Mouse (Mus musculus) heart, postnatal 10 days (tissue): Measurements from ENCODE around the gene Nfya. TPM values are rescaled to one million over a fixed set of nuclear protein-coding genes. Genes with fewer than 3 reads are reported as not detected.

ENCODE experiments used
- DNase-seq, 2 experiments: peaks; one replicate each; pipeline ENCODE4 v3.0.0; 2021
- intact Hi-C: fragments of 180-260 bp; cut with DNase I; formaldehyde crosslinking; loops from one replicate; pipeline ENCODE4 v1.15.1; 2025
- total RNA-seq, 2 experiments: library from RNA; stranded (reverse); gene quantifications; 2 replicates each; pipeline ENCODE4 v1.2.3; 2021

Gene Nfya
- 10 to 100 TPM; 22.0 to 29.9 TPM for total RNA-seq

- intact Hi-C loops, result no loop called here
- peak; percentile 100 for DNase-seq
Measured at GRCm38 (mm10) chr17:48409380-48410298, at the start of gene Nfya, which contains the start of gene Oard1. Nfya (minus strand) TSS chr17:48409906. Oard1 (plus strand) TSS chr17:48410014.

GRCm38 (mm10) chr17:48457971-48458653 is 48.4 kb upstream of the Nfya start:
- intact Hi-C loops, result no loop called here
- no peak for DNase-seq

GRCm38 (mm10) chr17:48455955-48456354 is 46.2 kb upstream of the Nfya start:
- no peak for DNase-seq
- intact Hi-C loops, result no loop called here

- intact Hi-C loops, result no loop called here
- DNase-seq, result no peak
Measured at GRCm38 (mm10) chr17:48454688-48455087, 45.0 kb upstream of the Nfya start, which contains the start of gene Unc5cl. Unc5cl (plus strand) TSS chr17:48454901.

DNA sequence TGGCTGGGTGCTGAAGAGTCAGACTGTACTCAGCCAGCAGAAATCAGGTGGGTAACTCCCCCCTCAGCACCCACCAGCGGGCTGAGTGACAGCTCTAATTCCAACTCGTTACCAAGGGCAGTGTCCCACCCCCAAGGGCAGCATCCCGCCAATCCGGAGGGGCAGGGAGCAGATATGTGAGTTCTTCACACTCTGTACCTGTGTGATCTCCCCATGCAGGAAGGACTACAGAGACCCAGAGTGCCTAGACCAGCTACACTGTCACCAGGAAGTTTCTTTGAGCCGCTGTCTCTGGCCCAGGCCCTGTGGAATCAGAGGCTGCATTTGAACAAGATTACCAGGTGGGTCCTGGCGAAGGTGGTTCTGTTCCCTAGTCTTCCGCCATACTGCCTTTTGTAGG is 44.5 kb upstream of the Nfya start:
- intact Hi-C loops, result no loop called here
- DNase-seq, result no peak

DNA sequence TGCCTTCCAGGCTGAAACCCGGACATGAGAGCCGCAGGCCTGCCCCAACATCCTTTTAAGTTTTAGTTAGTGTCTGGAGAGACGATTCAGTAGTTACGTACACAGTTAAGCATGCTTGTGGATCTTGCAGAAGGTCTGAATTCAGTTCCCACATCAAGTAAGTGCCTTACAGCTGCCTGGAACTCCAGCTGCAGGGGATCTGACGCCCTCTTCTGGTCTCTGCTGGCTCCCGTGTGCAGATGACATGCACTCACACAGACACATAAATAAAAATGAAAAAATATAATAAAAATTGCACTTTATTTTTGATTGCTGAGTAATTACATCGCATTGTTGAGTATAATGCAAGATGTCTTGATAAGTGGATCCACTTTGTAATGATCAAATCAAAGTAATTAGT is 43.8 kb upstream of the Nfya start:
- intact Hi-C loops, result no loop called here
- no peak for DNase-seq

GRCm38 (mm10) chr17:48451753-48452444 is 42.2 kb upstream of the Nfya start:
- intact Hi-C loops, result no loop called here
- no peak for DNase-seq

DNA sequence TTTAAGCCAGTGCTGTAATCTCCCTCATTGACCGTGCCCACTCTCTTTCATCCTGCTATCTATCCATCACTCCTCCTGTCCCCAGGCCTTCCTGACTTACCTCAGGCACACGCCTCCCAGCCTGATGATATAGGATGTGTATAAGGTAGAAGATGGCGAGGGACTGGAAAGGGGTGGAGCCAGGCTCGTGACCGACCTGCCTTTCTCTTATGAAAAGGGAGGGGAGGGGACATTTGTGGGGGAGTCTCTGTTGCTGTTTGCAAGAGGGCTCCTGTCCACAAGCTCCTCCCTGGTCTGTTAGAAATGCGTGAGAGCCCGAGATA is 41.6 kb upstream of the Nfya start, which contains the start of gene Tspo2:
Tspo2 (minus strand) TSS at position 170 of the 323 bp plus-strand sequence.
- intact Hi-C loops, result no loop called here
- no peak for DNase-seq

DNA sequence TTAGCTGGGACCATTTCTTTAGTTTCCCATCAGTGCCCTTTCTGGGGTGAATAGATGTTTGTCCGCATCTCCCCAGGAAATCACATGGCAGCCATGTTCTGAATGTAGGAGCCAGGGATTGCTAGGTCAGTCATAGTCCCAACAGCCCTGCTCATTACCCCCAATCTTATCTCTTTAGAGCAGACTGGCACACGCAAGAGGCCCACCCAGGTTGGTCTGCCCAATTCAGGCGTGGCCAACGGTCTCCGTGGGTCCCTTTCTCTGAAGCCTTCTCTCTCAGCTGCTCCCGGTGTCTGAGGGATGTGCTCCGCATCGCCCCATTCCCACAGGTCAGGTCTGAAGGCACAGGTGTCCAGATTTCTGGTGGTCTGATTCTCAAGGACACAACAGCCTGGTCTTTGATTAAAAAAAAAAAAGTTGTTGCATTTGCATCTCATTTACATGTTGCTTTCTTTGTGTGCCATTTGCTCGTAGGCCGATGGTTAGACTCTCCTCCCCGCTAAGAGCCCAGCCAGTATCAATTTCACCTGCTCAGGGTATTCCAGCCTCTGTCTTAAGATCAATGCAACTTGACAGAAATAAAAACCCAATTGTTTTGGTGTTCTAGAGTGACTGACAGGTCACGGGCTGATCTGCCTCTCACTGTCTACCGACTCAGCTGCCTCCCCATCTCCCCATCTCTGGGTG is 41.1 kb upstream of the Nfya start:
- no peak for DNase-seq

DNA sequence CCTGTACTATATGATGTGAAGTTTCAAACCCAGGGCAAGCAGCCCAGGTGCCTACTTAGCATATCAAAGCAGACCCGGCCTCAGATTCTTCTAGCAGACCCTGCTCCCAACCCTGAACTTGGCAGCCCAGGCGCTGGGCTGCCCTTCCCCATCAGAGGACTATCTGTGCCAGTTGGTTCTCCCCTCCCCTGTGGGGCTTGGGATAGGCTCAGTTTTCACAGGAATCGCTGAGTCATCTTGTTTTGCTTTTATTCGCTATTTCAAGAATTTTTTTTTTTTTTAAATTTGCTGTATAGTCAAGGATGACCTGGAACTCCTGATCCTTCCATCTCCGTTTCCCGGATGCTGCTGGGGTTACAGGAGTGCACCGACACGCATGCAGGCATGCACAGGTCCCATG is 38.0 kb upstream of the Nfya start:
- intact Hi-C loops, result no loop called here
- DNase-seq, result no peak

More for the DNA sequence above, 41.1 kb upstream of the Nfya start:
- intact Hi-C loops, result no loop called here

GRCm38 (mm10) chr17:48443542-48444145 is 33.9 kb upstream of the Nfya start:
- DNase-seq, result no peak
- intact Hi-C loops, result no loop called here

GRCm38 (mm10) chr17:48442745-48443457 is 33.2 kb upstream of the Nfya start:
- DNase-seq, result no peak
- intact Hi-C loops, result no loop called here

DNA sequence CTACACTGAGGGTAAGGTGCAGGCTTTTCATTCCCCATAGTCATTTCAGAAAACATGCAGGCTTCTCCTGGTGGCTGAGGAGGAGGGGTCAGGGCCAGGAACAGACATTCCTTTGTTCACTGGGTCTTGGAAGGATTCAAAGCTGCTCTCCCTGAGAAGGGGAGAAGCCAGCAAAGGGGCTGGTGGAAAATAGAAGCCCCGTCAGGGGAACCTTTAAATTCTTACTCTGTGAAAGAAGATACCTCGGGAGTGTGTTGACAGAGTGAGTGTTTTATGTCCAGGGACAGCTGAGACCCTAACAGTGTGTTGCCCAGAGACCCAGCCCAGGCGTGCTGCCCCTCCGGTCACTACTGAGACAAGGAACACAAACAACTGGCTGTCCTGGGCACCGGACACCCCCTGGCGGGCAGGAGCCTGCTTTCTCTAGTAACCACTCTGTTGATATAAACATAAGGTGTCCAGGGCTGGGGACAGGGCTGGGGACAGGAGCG is 27.8 kb upstream of the Nfya start:
- DNase-seq, result peak; percentile 66 to 72
- intact Hi-C loops, result no loop called here

- intact Hi-C loops, result no loop called here
- peak; percentile 72 to 79 for DNase-seq
Measured at GRCm38 (mm10) chr17:48436487-48436886, 26.8 kb upstream of the Nfya start.

DNA sequence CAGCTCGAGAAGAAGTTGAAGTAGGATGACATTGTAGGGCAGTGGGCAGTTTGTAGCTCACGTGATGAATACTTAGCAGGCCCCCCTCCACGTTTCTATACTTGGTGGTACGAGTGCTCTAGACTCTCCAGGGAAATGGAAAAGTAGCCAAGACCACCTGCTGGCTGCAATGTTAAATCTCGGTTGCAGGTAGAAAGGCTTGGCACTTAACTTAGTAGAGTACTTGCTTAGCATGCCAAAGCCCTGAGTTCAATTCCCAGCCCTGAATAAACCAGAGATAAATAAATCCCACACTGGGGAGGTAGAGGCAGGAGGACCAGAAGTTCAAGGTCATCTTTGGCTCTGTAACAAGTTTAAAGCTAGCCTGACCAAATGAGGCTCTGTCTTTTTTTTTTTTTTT is 24.8 kb upstream of the Nfya start:
- intact Hi-C loops, result no loop called here
- no peak for DNase-seq

DNA sequence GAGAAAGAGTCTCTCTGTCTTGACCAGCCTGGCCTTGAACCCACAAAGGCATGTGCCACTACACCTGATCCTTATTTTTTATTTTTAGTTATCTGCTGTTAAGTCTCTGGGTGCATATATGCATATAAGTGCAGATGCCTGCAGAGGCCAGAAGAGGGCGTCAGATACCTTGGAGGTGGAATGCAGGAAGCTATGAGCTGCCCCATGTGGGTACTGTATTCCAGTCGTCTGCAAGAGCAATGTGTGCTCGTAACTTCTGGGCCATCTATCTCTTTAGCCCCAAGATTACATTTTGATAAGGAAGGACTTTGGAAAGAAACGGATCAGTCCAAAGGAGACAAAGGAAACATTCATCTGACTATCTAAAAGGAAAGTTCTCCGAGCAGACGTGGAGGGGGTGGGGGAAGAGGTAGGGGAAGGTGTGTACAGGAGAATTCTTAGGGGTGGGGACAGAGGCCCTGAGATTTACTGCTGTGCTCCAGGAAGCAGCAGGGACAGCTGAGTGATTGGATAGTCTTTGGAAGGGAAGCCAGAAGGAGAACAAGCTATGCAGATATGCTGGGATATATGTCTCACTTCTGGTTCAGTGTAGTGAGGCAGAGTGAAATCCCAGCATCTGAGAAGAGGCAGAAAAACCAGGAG is 24.1 kb upstream of the Nfya start:
- intact Hi-C loops, result no loop called here
- DNase-seq, result no peak

DNA sequence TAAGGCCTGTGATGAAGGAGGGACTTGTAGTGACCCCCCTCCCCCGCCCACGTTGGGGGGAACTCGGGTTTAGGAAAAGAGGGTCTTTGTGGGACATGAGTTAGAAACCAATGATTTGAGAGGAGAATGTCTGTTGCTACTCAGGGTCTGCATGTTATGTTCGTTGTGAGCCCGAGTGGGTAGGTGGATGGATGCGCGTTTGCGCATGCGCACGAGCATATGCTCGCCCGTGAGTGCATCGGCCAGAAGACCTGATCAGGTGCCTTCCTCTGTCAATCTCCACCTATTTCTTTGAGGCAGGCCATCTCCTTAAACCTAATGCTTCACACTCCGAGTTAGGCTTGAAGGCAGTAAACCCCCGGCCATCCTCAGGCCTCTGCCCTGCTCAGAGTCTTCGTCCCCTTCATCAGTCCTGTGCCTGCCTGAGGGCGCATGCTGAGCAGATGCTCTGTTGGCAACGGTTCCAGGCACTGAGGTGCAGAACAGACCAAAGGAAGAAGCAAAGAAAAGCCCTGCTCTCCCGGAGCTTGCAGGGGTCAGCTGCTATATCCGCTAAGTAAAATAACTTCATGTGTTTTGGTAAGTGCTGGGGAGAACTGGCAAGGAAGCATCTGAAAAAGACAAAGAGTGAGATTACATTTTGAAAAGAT is 23.4 kb upstream of the Nfya start:
- no peak for DNase-seq
- intact Hi-C loops, result no loop called here

- DNase-seq, result peak; percentile 88
Measured at GRCm38 (mm10) chr17:48432158-48432980, 22.7 kb upstream of the Nfya start, which contains the start of gene Apobec2. Apobec2 (minus strand) TSS chr17:48432930.

More at GRCm38 (mm10) chr17:48432158-48432980, 22.7 kb upstream of the Nfya start, which contains the start of gene Apobec2:
- intact Hi-C loops, result no loop called here
